Mouse (Mus musculus) embryo, embryonic 9.5 days (tissue): ENCODE measurements around the gene A530016L24Rik.

Experiments used
- DNase-seq: peaks from one replicate; pipeline ENCODE4 v3.0.0-alpha.2; 2017; ENCODE audit errors: extremely low spot score

Gene A530016L24Rik

GRCm38 (mm10) chr12:112489134-112489533, at the start of gene A530016L24Rik:
Gene A530016L24Rik (plus strand): TSS chr12:112489448.
- no peak for DNase-seq

DNA sequence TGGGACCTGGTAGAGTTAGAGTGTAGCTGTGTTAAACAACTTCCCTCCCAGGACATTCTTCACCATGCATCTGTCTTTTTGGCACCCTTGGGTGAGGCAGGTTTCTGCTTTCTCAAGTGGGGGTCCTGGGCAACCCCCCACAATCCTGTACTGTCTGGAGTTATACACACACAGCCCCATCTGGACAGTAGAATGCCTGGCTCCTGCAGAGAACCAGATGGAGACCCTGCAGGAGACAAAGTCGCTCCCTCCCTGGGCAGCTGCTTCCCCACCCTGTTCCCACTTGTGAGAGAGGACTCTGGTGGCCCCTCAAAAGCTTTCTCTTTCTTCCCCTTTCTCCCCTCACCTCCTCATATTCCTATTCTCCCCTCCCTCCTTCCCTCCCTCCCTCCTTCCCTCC, 49.3 kb upstream of the A530016L24Rik start:
- DNase-seq = no peak

DNA sequence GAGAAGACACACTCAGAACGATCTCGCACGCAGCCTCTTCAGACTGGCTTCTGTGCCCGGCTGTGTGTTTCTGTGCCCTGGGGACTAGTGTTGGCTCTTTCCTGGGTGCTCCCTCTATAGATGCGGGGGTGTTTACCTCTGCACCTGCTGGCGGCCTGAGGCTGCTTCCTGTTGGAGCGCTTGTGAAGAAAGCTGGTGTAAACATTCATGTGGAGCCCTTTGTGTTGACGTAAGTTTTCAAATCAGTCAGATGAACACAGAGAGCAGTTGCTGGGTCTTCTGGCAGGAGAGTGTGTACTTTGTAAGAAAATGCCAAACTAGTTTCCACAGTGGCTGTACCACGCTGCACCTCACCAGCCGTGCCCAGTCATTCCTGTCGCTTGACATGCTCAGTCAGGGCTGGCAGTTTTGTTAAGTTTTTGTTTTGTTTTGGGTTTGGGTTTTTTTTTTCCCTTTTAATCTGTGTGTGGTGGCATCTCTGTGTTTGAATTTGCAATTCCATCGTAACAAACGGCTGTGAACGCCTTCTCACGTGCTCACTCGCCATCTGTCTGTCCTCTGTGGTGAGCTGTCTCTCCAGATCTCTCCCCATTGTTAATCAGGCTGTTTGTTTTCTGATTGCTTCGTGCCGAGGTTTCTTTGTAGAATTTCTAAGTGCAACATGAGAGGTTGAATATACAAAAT, 40.0 kb upstream of the A530016L24Rik start:
- DNase-seq = no peak

DNA sequence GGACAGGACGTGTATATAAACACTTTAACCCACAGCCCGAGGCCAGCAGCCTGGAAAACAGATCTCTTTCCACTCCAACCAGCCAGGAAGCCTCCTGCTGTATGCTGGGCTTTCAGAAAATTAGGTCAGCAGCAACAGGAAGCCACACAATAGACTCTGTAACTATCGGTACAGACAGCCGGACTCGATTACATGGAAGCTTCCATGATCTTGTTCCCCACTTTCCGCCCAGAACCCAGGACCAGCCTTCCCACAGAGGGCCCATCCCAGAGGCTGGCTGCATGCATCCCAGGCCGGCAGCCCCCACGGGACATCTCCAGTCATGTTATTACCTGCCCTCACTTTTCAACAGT, 39.4 kb upstream of the A530016L24Rik start:
- DNase-seq = no peak

DNA sequence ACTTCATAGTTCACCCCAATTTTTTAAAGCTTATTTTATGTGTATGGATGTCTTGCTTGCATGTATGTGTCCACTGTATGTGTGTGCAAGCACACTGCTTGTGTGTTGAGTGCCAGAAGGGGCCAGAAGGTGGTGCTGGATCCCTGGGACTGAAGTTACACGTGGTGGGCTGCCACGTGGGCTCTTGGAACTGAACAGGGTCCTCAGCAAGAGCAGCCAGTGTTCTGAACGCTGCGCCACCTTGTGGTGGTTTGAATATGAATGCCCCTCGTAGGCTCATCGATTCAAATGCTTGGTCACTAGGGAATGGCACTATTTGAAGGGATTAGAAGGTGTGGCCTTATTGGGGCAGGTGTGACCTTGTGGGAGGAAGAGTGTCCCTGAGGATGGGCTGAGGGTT, 38.4 kb upstream of the A530016L24Rik start:
- peak; percentile 66 for DNase-seq

DNA sequence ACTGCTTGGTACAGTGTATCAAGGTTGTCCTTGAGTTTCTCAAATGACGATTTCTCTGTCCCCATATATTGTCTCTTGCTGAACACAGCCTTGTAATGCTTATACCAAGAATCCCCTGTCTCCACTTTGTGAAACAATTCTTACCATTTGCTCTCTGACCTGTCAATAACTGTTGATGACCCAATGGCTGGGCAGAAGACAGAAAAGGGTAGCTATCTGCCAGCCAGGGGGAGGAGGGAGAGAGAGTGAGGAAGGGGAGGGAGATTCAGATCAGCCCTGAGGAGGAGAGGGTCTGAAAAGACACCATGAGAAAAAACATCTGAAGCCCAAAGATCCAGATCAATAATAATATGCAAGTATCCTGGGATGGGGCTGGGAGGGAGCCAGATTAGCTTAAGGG, 37.9 kb upstream of the A530016L24Rik start:
- no peak for DNase-seq

GRCm38 (mm10) chr12:112451826-112452225, 37.4 kb upstream of the A530016L24Rik start:
- no peak for DNase-seq

DNA sequence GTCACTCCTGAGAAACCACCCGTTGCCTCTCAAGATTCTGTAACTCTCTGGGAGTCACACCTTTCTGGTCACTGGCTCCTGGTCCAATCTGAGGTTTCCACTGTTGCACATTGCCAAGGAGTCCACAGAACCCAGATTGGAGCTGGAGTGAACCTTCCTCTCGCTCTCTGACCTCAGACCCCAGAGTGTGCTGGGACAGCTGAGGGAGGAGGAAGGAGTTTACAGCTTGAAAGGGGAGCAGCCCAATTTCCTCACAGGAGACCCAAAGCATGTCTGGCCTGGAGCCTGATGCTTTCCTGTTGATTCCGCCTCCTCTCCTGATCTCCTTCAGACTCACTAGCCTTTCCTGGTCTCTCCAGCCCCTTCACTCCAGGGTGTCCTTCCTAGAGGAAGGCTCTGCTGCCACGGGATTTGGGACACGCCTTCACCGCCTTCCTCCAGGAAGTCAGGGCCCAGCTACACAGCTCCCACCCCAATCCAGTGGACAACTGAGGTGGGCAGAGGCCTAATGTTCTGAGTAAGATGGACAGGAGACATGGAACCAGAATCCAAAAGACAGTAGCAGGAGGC, 33.0 kb upstream of the A530016L24Rik start:
- DNase-seq = no peak

DNA sequence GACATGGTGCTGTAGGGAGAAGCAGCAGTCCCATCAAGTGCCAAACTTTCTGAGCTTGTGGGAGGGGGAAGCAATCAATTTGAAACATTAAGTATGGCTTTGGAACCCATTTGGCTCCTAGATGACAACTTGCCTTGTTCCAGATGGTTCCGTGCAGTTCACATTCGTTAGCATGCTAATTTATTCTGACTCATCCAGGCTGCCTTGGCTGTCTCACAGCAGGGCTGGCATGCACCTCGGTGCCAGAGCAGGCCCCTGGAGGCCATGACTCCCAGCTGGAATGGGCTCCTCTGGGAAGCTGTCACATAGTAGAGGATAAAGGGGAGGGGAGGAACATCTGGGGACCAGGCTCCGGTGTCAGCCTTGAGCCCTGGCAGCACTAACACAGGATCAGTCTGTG, 31.4 kb upstream of the A530016L24Rik start:
- no peak for DNase-seq

DNA sequence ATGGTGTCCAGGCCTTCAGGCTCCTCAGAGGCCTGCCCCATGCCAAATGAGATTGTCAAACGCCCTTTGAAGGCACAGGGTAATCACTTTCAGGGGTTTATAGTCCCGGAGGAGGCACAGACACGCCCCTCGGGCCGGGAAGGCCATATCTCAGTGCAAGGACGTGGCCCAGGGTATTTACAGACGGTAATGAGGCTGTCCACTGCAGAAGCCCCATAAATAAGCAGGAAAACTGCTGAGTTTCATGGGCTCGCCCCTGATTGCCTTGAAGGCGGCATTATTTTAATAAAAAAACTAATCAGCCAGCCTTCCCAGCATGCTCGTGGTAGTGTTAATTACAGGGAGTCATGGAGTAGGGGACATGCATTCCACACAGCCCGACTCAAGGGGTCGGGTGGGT, 26.8 kb upstream of the A530016L24Rik start:
- no peak for DNase-seq

DNA sequence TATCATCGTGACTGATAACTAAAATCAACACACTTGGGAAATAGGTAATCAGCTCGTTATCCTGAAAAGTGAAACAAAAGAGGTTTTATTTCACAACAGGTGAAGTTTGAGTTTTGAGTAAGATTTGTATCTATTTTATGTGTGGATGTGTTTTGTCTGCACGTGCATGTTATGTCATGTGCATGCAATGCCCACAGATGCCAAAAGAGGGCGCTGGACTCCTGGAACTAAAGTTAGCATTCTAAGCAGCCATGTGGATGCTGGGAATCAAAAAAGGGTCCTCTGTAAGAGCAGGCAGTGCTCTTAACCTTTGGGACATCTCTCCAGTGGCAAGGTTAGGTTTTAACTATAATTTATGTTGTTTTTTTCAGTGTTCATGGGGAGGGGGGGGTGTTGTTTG, 26.0 kb upstream of the A530016L24Rik start:
- DNase-seq = no peak

DNA sequence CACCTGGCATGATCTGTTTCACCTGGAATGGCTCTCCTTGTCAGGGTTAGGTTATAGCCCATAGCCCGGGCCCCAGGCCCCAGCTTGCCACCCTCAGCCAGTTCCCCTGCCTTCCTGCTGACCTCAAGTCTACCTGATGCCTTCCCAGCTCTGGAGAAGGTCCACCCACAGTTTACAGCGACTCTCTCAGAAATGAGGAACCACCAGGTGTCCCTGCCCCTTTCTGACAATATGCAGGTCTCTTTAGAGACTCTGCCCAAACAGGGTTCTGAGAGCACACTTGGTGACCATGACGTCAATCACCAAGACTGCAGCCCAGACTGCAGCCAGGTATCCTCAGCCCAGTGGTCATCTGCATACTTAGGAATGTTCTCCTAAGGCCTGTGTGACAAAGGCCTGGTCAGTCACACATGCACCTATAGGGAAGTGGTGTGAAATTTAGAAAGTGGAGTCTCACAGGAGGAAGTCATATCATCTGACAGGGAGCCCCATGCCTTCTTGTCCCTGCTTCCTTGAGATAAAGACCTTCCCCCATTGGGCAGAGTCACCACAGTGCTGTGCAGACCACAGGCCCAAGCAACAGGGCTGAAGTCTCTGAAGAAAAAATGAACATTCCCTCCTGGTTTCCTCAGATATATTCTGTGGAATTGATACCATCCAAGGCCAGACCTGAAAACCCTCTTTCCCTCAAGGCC, 25.4 kb upstream of the A530016L24Rik start:
- DNase-seq = no peak

DNA sequence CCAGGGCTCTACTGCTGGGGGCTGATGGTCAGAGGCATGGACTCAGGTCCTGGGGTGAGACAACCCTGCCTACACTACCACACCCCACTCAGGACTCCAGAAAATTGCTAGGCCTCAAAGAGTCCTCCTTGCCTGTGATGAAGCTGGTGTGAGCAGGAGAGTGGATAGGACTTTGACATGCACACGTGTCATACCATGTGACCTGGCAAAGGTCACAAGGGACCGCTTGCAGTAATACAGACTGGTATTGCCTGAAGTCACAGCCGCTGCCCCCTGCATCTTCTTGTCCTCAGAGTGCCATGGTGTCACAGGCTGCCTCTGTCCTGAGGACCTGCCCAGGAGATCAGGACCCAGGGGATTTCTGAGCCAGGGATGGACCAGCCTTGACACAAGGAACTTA, 24.7 kb upstream of the A530016L24Rik start:
- no peak for DNase-seq

DNA sequence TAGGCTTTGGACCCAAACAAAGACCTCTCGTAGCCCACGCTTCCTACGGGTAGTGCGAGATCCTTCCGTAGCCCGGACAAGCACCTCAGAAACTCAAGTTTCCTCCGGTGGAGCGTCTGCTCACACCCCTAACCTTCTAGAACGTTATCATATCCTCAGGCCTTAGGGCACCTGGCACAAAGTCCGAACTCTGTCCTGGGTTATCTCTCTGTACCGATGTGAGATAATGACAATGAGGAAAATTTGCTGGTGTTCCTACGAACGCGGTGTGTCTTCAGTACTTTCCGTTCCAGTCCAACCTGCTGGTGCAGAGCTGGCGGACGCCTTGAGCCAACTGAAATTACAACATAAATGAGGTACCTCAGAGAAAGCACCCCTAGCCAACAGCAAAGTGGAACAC, 23.3 kb upstream of the A530016L24Rik start:
- no peak for DNase-seq

GRCm38 (mm10) chr12:112467387-112467786, 21.9 kb upstream of the A530016L24Rik start:
- DNase-seq = no peak

GRCm38 (mm10) chr12:112469393-112469792, 19.9 kb upstream of the A530016L24Rik start:
- no peak for DNase-seq

GRCm38 (mm10) chr12:112470216-112470615, 19.0 kb upstream of the A530016L24Rik start:
- no peak for DNase-seq

- peak; percentile 81 for DNase-seq
These were observed 15.5 kb upstream of the A530016L24Rik start for GRCm38 (mm10) chr12:112473777-112474176.

DNA sequence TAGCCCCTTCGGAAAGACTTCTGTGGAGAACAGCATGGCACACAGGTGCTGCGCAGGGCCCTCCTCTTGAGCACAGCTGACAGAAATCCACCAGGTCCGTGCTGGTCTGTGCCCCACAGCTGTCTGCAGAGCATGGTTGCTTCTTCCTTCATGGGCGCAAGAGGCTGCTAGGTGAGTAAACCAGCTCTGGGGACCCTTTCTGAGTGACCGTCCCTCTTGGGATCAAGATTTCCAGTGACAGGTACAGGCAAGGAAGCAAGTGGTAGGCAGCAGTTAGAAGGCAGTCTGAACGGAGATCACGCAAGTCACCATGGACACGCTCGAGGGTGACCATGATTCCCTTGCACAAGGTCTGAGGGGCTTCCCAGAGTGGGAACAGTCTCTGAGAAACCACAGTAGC, 287 bp downstream of the A530016L24Rik start:
- no peak for DNase-seq

GRCm38 (mm10) chr12:112490444-112490939, 1.2 kb downstream of the A530016L24Rik start:
- DNase-seq = peak; percentile 16

DNA sequence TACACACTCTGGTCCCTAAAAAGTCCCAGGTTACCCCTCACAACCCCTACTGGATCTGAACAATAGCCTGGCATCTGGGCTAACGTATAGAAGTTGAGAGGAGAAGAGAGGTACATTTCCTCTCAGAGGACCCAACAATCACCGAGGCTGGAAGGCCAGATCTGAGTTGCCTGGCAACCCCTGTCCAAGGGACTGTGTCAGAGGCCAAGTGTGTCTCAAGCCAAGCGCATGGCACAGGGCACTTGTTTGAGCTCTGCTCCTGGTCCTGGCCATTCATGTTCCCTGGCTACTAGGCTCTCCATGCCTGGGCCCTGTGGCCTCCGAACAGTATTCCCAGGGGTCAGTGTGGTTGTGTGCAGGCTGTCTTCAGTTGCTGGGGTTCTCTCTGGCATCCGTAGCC, 6.9 kb downstream of the A530016L24Rik start:
- no peak for DNase-seq

- DNase-seq = no peak
These were observed 8.5 kb downstream of the A530016L24Rik start for GRCm38 (mm10) chr12:112497731-112498130.

- DNase-seq = no peak
These were observed 9.4 kb downstream of the A530016L24Rik start for GRCm38 (mm10) chr12:112498683-112499082.
